Mouse (Mus musculus) NIH3T3 (cell line): ENCODE results near the gene Rnps1.
"Not testable (repeated sequence)": the region's sequence is repeated elsewhere in the genome, so short reads cannot be mapped to it uniquely, and the experiment has no call there.

Experiments
- DNase-seq: peaks from one replicate; pipeline ENCODE4 v3.0.0-alpha.2; 2012; ENCODE audit warnings: low read depth

Rnps1 gene

GRCm38 (mm10) chr17:24429201-24429983 lies 15.0 kb downstream of the Rnps1 start:
- no peak for DNase-seq

- peak; percentile 81 for DNase-seq
These were observed 22.7 kb downstream of the Rnps1 start for GRCm38 (mm10) chr17:24437016-24437415.

- DNase-seq: no peak
These were observed 26.0 kb downstream of the Rnps1 start for GRCm38 (mm10) chr17:24440377-24440776.

DNA sequence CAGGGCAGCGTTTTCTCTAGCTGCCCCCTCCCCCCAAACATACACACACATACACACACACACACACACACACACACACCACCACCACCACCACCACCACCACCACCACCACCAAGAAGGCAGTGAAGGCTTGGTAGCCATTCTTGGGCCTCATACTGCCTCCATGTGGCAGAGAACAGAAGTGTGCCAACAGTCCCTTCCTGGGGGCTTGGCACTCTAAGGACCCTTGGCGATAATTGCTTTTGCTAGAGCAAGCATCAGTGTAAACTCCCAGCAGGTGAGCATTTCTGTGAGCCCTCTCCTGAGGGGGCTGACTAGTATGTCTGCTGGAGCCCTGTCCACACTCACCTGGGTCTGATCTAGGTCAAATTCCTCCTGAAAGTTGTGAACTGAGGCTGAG lies 26.8 kb downstream of the Rnps1 start:
- DNase-seq: peak; percentile 54

- DNase-seq: no peak
These were observed 27.7 kb downstream of the Rnps1 start for GRCm38 (mm10) chr17:24442107-24442506.

DNA sequence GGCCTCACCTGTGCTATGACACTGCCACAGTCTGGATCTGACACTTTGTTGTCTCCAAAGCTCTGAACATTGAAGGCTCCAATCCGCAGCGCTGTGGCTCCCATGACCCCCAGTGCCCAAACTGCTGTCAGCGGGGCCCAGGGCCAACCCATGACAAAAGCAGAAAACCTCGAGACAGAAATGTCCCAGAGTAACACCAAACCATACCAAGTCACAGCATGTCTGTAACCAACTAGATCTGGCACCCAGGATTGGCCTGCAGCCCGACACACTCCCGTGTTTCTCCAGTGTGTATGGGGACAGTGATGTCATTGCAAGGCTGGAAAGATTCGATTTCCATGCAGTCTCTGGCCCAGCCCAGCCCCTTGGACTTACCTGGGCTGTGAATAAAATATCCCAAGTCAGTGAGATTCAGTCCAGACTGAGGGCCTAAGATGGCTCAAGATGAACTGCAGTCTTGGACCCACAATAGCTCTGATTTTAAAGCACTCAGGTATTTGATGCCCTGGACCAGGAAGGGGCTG lies 28.3 kb downstream of the Rnps1 start, which contains the start of gene Dnase1l2:
Gene Dnase1l2 (minus strand): TSS at position 474 of the 524 bp plus-strand sequence.
- DNase-seq: no peak

DNA sequence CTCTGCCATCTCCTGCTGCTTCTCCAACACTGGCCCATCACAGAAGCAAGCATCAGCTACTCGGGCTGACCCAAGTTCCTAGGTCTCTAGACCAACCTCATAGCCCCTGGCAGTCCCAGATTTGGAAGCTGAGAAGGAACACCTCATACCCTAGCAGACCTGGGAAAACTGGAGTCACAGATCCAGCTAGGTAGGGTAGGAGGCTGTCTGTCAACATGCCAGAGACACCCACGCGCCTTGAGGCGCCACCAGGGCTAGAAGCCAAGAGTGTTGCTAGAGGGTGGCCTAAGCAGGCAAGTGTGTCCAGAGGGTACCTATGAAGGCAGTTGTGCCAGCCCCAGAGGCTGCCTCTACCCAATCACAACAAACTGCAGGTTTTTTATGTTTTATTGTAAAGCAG lies 29.0 kb downstream of the Rnps1 start:
- DNase-seq: no peak

GRCm38 (mm10) chr17:24446590-24446989 lies 32.2 kb downstream of the Rnps1 start:
- no peak for DNase-seq

GRCm38 (mm10) chr17:24449507-24449906 lies 35.1 kb downstream of the Rnps1 start:
- DNase-seq: no peak

- no peak for DNase-seq
These were observed 36.9 kb downstream of the Rnps1 start for GRCm38 (mm10) chr17:24451220-24451619.

DNA sequence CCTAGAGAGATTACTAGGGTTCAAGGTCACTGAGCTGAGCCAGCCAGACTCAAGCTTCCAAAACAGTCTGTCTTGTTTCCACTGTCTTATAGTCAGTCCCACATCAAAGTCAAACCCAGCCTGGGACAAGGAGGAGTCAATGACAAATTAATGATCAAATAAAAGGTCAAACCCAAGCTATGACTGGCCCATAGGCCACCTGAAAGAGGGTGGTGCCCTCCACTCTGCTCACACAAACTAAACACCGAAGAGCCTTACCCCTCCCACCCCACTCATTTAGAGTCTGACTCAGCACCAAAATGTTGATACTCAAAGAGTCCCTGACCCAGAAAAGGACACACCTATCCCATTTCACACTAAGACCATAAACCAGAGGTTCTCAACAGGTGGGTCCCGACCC lies 39.0 kb downstream of the Rnps1 start:
- no peak for DNase-seq

DNA sequence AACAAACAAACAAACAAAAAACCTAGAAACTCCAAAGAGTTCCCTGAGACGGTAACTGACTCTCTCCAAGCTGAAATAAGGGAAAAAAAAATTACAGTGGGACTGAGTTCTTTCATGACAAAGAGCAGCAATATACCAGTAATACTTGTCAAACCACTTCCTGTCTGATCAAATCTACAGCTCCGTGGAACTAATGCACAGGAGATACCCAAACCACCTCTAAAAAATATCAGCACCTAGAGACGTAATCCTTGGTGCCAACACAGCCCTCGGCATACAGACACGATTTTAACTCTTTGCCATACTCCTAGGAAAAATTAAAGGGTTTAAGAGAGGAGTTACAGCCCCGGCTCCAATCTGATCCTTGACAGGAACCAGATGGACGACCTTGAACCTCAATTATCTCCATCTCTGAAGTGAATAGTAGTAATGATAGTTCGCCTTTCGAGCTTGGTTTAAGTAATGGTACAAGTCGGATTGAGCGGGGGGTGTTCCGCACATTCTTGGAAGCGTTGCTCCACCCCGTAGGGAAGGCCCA lies 39.9 kb downstream of the Rnps1 start:
- DNase-seq: no peak

DNA sequence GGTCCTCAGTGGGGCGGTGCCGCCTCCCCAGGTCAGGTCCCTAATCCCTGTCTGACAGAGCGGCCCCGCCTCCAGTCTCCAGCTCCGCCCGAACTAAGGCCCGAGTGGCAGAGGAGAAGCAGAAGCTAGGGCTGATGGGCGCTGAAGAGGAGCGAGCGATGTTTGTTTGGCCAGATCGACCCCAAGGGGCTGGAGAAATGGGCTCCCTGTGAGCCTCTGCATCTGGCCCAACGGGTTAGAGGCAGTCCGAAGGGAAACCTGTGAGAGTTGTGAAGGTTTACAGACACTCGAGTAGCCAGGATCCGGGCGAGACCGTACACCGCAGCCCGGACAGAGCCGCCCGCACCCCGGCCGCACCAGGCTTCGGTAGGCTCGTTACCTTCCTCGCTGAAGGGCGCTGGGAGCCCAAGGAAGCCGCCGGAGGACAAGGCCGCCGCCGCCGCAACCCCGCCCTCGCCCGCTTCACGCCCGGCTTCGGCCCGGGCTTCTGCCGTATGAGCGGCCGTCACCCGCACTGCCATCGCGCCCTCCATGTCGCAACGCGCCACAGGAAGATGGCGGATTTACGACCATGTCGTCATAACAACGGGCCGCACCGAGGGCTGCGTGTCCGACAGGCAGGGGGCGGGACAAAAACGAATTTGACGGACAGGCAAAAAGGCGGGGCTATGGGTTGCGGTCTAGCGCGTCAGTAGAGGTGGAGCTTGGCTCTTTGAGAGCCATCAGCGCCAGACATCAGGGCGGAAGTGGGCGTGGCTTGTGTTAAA lies 40.6 kb downstream of the Rnps1 start:
- peak; percentile 99 for DNase-seq

GRCm38 (mm10) chr17:24455523-24456206 lies 41.3 kb downstream of the Rnps1 start:
- not testable (repeated sequence) for DNase-seq

DNA sequence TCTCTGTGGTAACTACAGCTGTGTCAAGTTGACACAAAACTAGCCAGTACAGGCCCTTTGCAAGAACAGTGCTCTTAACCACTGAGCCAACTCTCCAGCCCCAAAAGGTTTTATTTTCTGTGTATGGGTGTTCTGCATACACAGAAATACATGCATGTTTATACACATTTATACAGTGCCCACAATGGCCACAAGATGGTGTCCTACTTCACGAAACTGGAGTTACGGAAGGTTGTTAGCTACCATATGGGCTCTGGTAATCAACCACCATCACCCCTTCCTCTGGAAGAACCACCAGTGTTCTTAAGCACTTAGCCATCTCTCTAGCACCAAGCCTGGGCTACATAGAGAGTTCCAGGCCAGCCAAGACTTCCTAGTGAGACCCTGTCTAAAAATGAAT lies 47.2 kb downstream of the Rnps1 start:
- peak; percentile 82 for DNase-seq

DNA sequence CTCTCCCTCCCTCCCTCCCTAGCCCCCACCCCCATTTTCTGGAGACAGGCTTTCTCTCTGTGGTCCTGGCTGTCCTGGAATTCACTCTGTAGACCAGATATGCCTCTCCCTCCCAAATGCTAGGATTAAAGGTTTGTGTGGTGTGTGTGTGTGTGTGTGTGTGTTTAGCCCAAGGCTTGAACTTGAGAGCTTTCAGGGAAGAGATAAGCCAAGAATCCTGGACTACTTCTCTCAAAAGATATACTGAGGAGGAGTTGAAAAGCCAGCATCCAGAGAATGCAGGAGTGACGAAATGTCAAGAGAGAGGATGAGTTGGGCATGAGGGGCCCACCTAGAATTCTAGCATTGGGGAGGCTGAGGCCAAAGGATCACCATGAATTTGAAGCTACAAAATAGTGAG lies 48.6 kb downstream of the Rnps1 start:
- DNase-seq: no peak

GRCm38 (mm10) chr17:24463374-24464133 lies 49.2 kb downstream of the Rnps1 start:
- DNase-seq: no peak

GRCm38 (mm10) chr17:24468636-24469246 lies 54.4 kb downstream of the Rnps1 start:
- DNase-seq: no peak

GRCm38 (mm10) chr17:24469336-24469909 lies 55.1 kb downstream of the Rnps1 start:
- DNase-seq: no peak

GRCm38 (mm10) chr17:24469910-24470602 lies 55.7 kb downstream of the Rnps1 start, which contains the start of the genes E4f1 and Pgp:
E4f1 (minus strand) TSS chr17:24470313.
Pgp (plus strand) TSS chr17:24470392.
- peak; percentile 100 for DNase-seq
